Mouse (Mus musculus) kidney, postnatal 25 days (tissue): ENCODE measurements around the gene Ppp2r1b.

ENCODE experiments used
- DNase-seq, 2 experiments: peaks; one replicate each; pipeline ENCODE4 v3.0.0; 2021; ENCODE audit warnings: mixed read lengths in 2 of 2

Gene Ppp2r1b

GRCm38 (mm10) chr9:50920933-50921895, 76.1 kb downstream of the Ppp2r1b start:
- DNase-seq = no peak

- no peak for DNase-seq
Measured at GRCm38 (mm10) chr9:50922363-50923153, 77.5 kb downstream of the Ppp2r1b start.

DNA sequence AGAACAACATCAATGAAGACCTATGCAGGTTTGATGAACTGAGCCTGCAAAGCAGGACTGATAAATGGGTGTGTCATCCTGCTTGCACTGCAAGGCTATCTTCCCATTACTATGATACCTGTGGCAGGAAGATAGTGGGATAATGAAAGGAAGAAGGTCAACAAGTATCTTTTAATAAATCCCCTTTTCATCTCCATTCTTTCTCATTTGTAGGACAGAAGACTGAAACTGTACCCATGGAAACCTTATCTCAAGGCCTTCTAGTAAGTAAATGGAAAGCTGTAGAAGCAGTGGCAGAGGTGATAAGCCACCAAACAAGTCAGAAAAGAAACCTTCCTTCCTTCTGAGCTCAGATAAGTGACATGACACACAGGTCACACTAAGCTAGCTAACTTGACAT, 79.4 kb downstream of the Ppp2r1b start:
- DNase-seq = no peak

DNA sequence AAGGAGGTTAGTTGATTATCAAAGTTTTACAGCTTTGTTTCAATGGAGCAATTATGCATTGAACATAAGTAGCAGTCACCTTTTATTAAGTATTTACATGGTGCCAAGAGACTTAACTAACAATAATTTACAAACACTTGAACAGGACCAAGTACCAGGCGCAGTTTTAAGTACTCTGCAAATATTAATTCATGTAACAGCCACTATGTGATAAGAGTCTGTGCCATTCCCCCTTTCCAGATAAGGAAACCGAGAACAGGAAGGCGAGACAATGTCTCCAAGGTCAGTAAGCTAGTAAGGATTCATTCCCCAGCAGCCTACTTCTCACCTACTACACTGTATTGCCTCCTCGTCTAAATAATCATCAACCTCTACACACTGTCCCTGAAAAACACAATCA, 80.7 kb downstream of the Ppp2r1b start:
- DNase-seq = no peak

- DNase-seq = no peak
Measured at GRCm38 (mm10) chr9:50929986-50930385, 84.9 kb downstream of the Ppp2r1b start.

GRCm38 (mm10) chr9:50941804-50942401, 96.8 kb downstream of the Ppp2r1b start:
- DNase-seq = no peak

GRCm38 (mm10) chr9:50942711-50943110, 97.6 kb downstream of the Ppp2r1b start:
- DNase-seq = no peak
